Mouse (Mus musculus) layer of hippocampus, adult 11-12 months (tissue): ENCODE data around the gene Gemin5.

Experiments
- DNase-seq: peaks from one replicate; pipeline ENCODE4 v3.0.0; 2022; ENCODE audit warnings: low spot score

The Gemin5 gene

GRCm38 (mm10) chr11:58171459-58172091 is 3.2 kb upstream of the Gemin5 start, which contains the start of gene Mrpl22:
TSS of gene Mrpl22 (plus strand) at chr11:58171661.
- peak; percentile 95 for DNase-seq

- DNase-seq, result no peak
These were observed 1.3 kb upstream of the Gemin5 start for GRCm38 (mm10) chr11:58169666-58170065.

GRCm38 (mm10) chr11:58167822-58168166 is 545 bp downstream of the Gemin5 start:
- DNase-seq, result no peak

- DNase-seq, result no peak
These were observed 3.3 kb downstream of the Gemin5 start for GRCm38 (mm10) chr11:58165072-58165471.

- DNase-seq, result no peak
These were observed 11.5 kb downstream of the Gemin5 start for GRCm38 (mm10) chr11:58156871-58157270.

- no peak for DNase-seq
These were observed 12.9 kb downstream of the Gemin5 start for GRCm38 (mm10) chr11:58155458-58155857.

- DNase-seq, result no peak
These were observed 22.1 kb downstream of the Gemin5 start for GRCm38 (mm10) chr11:58146241-58146640.

- DNase-seq, result peak; percentile 51
These were observed 24.5 kb downstream of the Gemin5 start for GRCm38 (mm10) chr11:58143704-58144426.

GRCm38 (mm10) chr11:58139466-58139865 is 28.9 kb downstream of the Gemin5 start:
- DNase-seq, result no peak

GRCm38 (mm10) chr11:58138821-58139220 is 29.5 kb downstream of the Gemin5 start:
- no peak for DNase-seq

- DNase-seq, result no peak
These were observed 31.7 kb downstream of the Gemin5 start for GRCm38 (mm10) chr11:58136677-58137076.

- DNase-seq, result no peak
These were observed 33.0 kb downstream of the Gemin5 start for GRCm38 (mm10) chr11:58135296-58135695.

GRCm38 (mm10) chr11:58134869-58135268 is 33.5 kb downstream of the Gemin5 start:
- no peak for DNase-seq

GRCm38 (mm10) chr11:58132026-58132425 is 36.3 kb downstream of the Gemin5 start:
- no peak for DNase-seq

GRCm38 (mm10) chr11:58129302-58129843 is 39.0 kb downstream of the Gemin5 start:
- DNase-seq, result no peak

- DNase-seq, result no peak
These were observed 40.8 kb downstream of the Gemin5 start for GRCm38 (mm10) chr11:58127544-58127943.

- peak; percentile 53 for DNase-seq
These were observed 41.8 kb downstream of the Gemin5 start for GRCm38 (mm10) chr11:58126397-58127160.

GRCm38 (mm10) chr11:58125021-58125420 is 43.3 kb downstream of the Gemin5 start:
- DNase-seq, result no peak

- no peak for DNase-seq
These were observed 44.6 kb downstream of the Gemin5 start for GRCm38 (mm10) chr11:58123711-58124110.

- no peak for DNase-seq
These were observed 47.0 kb downstream of the Gemin5 start for GRCm38 (mm10) chr11:58121351-58121750.

- no peak for DNase-seq
These were observed 47.7 kb downstream of the Gemin5 start for GRCm38 (mm10) chr11:58120655-58121054.

GRCm38 (mm10) chr11:58117044-58117652 is 51.2 kb downstream of the Gemin5 start:
- no peak for DNase-seq
